37 mouse cellular contexts compared by ENCODE assay signal in genomic region chr5:144032491-144032890, GRCm38 (mm10). TPM values are rescaled to one million over a fixed set of nuclear protein-coding genes. Genes with fewer than 3 reads are reported as not detected.
A peak's percentile ranks its signal among the peaks of the same experiment; 100 is the strongest.
DNase-seq lines count a peak whose midpoint lies in the region; ATAC-seq and TF ChIP-seq lines count a peak whose summit lies in the region.
"Had no signal": no experiment of that assay in that cellular context is flagged by ENCODE, and none has a peak within 500 bp of the region (broad histone marks: within the 10 kb centered on the region; RNA-seq: fewer than 3 reads in every experiment).

No protein-coding gene starts in this region.

- DNase-seq in lung, embryonic 14.5 days, result peak; percentile 8
- DNase-seq in lung, postnatal 10 days, result no peak
- DNase-seq in embryonic facial prominence, embryonic 11.5 days (ENCODE audit: low spot score), result peak; percentile 35
- peak; percentile 77 for DNase-seq in kidney, adult 9 months
- DNase-seq in kidney, postnatal 36 days, result peak; percentile 24 to 27
- no peak for DNase-seq in layer of hippocampus, adult 2 months (ENCODE audit: low spot score in 2 of 2)
- DNase-seq in heart, adult 2 months, result no peak
- DNase-seq: adrenal gland, adult 8-10 months; B cell, adult 2 months; cerebellum, adult 8-10 months; cerebellum, postnatal 25 days; gastrocnemius, adult 2 months; gastrocnemius, postnatal 36 days; heart, postnatal 14 days; layer of hippocampus, postnatal 36 days; liver; thymus, postnatal 14 days had no signal

- H3K27me3 ChIP-seq in lung, embryonic 14.5 days (ENCODE audit: insufficient read depth, low read length), result no peaks in the 10 kb centered on the region
- H3K27me3 ChIP-seq in embryonic facial prominence, embryonic 11.5 days (ENCODE audit: control insufficient read depth, insufficient read depth, low read length), result no peaks in the 10 kb centered on the region
- 0 out of 2 replicates have a peak, but pooled peaks cover 6% of the 10 kb centered on the region for H3K27me3 ChIP-seq in liver, embryonic 12.5 days (replicated peaks)
- H3K27me3 ChIP-seq in heart, adult 2 months (ENCODE audit: control insufficient read depth, insufficient read depth, low read length), result no peaks in the 10 kb centered on the region
- H3K27me3 ChIP-seq: CH12.LX; embryonic facial prominence, embryonic 13.5 days; forebrain, embryonic 15.5 days; hindbrain, embryonic 15.5 days; liver, embryonic 15.5 days; midbrain, embryonic 13.5 days had no signal

- no peaks in the 10 kb centered on the region for H3K9me3 ChIP-seq in lung, embryonic 14.5 days (ENCODE audit: low read depth, low read length)
- no peaks in the 10 kb centered on the region for H3K9me3 ChIP-seq in embryonic facial prominence, embryonic 11.5 days (replicated peaks; ENCODE audit: control insufficient read depth, low read length)
- no peaks in the 10 kb centered on the region for H3K9me3 ChIP-seq in liver, embryonic 12.5 days (replicated peaks)
- H3K9me3 ChIP-seq: embryonic facial prominence, embryonic 13.5 days; forebrain, embryonic 10.5 days; forebrain, embryonic 15.5 days; hindbrain, embryonic 10.5 days; hindbrain, embryonic 15.5 days; liver, embryonic 15.5 days; midbrain, embryonic 13.5 days had no signal

- no peak for TF ChIP-seq CTCF in lung, embryonic 14.5 days (IDR thresholded peaks at IDR 0.05; ENCODE audit: low read depth)
- TF ChIP-seq CTCF in layer of hippocampus, adult 2 months (conservative IDR thresholded peaks at IDR 0.05), result no peak
- no peak for TF ChIP-seq CTCF in heart, adult 2 months (IDR thresholded peaks at IDR 0.05)

- no peaks in the 10 kb centered on the region for H3K36me3 ChIP-seq in lung, embryonic 14.5 days (ENCODE audit: insufficient read depth)
- no peaks in the 10 kb centered on the region for H3K36me3 ChIP-seq in embryonic facial prominence, embryonic 11.5 days (replicated peaks; ENCODE audit: control insufficient read depth, insufficient read depth, low read depth, low read length)
- no peaks in the 10 kb centered on the region for H3K36me3 ChIP-seq in liver, embryonic 12.5 days
- no peaks in the 10 kb centered on the region for H3K36me3 ChIP-seq in heart, adult 2 months (ENCODE audit: control insufficient read depth, insufficient read depth, low read length)
- H3K36me3 ChIP-seq: embryonic facial prominence, embryonic 13.5 days; forebrain, embryonic 10.5 days; forebrain, embryonic 15.5 days; hindbrain, embryonic 10.5 days; hindbrain, embryonic 15.5 days; liver, embryonic 15.5 days; midbrain, embryonic 13.5 days had no signal

- H3K4me3 ChIP-seq in lung, embryonic 14.5 days (ENCODE audit: low read depth, low read length), result no peak overlapping the region
- no peak overlapping the region for H3K4me3 ChIP-seq in embryonic facial prominence, embryonic 11.5 days (ENCODE audit: low read depth, low read length)
- H3K4me3 ChIP-seq in layer of hippocampus, adult 2 months, result no peak overlapping the region
- H3K4me3 ChIP-seq in liver, embryonic 12.5 days, result no peak overlapping the region
- no peak overlapping the region for H3K4me3 ChIP-seq in heart, adult 2 months
- H3K4me3 ChIP-seq: embryonic facial prominence, embryonic 13.5 days; forebrain, embryonic 10.5 days; forebrain, embryonic 15.5 days; gastrocnemius, adult 2 months; hindbrain, embryonic 10.5 days; hindbrain, embryonic 15.5 days; liver, embryonic 15.5 days; midbrain, embryonic 13.5 days had no signal

- no peak overlapping the region for H3K4me2 ChIP-seq in lung, embryonic 14.5 days
- no peak overlapping the region for H3K4me2 ChIP-seq in embryonic facial prominence, embryonic 11.5 days (ENCODE audit: low read depth, low read length)
- H3K4me2 ChIP-seq in liver, embryonic 12.5 days, result no peak overlapping the region
- H3K4me2 ChIP-seq: embryonic facial prominence, embryonic 13.5 days; forebrain, embryonic 15.5 days; hindbrain, embryonic 15.5 days; liver, embryonic 15.5 days; midbrain, embryonic 13.5 days had no signal

- intact Hi-C loops in heart, adult 2 months (cut with DNase I), result no loop called here

- no peaks in the 10 kb centered on the region for H3K79me2 ChIP-seq in heart, adult 2 months (replicated peaks; ENCODE audit: control insufficient read depth, insufficient read depth, low read length)

- TF ChIP-seq POLR2A in heart, adult 2 months (IDR thresholded peaks at IDR 0.05; ENCODE audit: insufficient read depth, low read depth, low read length), result no peak

- no peaks in the 10 kb centered on the region for H3K4me1 ChIP-seq in lung, embryonic 14.5 days (ENCODE audit: insufficient read depth)
- no peaks in the 10 kb centered on the region for H3K4me1 ChIP-seq in embryonic facial prominence, embryonic 11.5 days (ENCODE audit: control insufficient read depth, insufficient read depth, low read length)
- no peaks in the 10 kb centered on the region for H3K4me1 ChIP-seq in liver, embryonic 12.5 days
- no peaks in the 10 kb centered on the region for H3K4me1 ChIP-seq in heart, adult 2 months (ENCODE audit: control insufficient read depth, insufficient read depth, low read length)
- H3K4me1 ChIP-seq: embryonic facial prominence, embryonic 13.5 days; forebrain, embryonic 10.5 days; forebrain, embryonic 15.5 days; hindbrain, embryonic 10.5 days; hindbrain, embryonic 15.5 days; liver, embryonic 15.5 days; midbrain, embryonic 13.5 days had no signal

- TF ChIP-seq EP300 in heart, adult 2 months (IDR thresholded peaks at IDR 0.05; ENCODE audit: insufficient read depth, low read depth, low read length), result no peak

- WGBS in lung, embryonic 14.5 days, result 63% methylated on average over 7 of the region's 7 CpGs
- 68% methylated on average over 7 of the region's 7 CpGs for WGBS in embryonic facial prominence, embryonic 11.5 days
- 72% methylated on average over 7 of the region's 7 CpGs for WGBS in liver, embryonic 12.5 days (ENCODE audit: insufficient replicate concordance)
- WGBS in heart, adult 2 months, result 84% methylated on average over 7 of the region's 7 CpGs

- H3K27ac ChIP-seq in lung, embryonic 14.5 days (ENCODE audit: low read depth), result no peak overlapping the region
- no peak overlapping the region for H3K27ac ChIP-seq in embryonic facial prominence, embryonic 11.5 days (replicated peaks; ENCODE audit: low read depth, low read length)
- no peak overlapping the region for H3K27ac ChIP-seq in layer of hippocampus, adult 2 months
- H3K27ac ChIP-seq in liver, embryonic 12.5 days, result no peak overlapping the region
- H3K27ac ChIP-seq in heart, adult 2 months, result no peak overlapping the region
- H3K27ac ChIP-seq: embryonic facial prominence, embryonic 13.5 days; forebrain, embryonic 10.5 days; forebrain, embryonic 15.5 days; gastrocnemius, adult 2 months; hindbrain, embryonic 10.5 days; hindbrain, embryonic 15.5 days; liver, embryonic 15.5 days; macrophage; midbrain, embryonic 13.5 days had no signal

- no peak for ATAC-seq in lung, embryonic 14.5 days (ENCODE audit: insufficient read depth)
- no peak for ATAC-seq in embryonic facial prominence, embryonic 11.5 days (replicated peaks; ENCODE audit: insufficient number of reproducible peaks, low FRiP score, low TSS enrichment, low read depth)
- ATAC-seq in liver, embryonic 12.5 days, result no peak
- ATAC-seq: activated CD4-positive, CD25-positive, alpha-beta regulatory T cell, adult 4 months; forebrain, embryonic 15.5 days; inflammation-experienced regulatory T-cells, adult 6 months; midbrain, embryonic 13.5 days had no signal

- no peak overlapping the region for H3K9ac ChIP-seq in lung, embryonic 14.5 days
- no peak overlapping the region for H3K9ac ChIP-seq in embryonic facial prominence, embryonic 11.5 days (replicated peaks; ENCODE audit: low read length)
- no peak overlapping the region for H3K9ac ChIP-seq in liver, embryonic 12.5 days
- H3K9ac ChIP-seq in heart, adult 2 months (ENCODE audit: low read depth, low read length), result no peak overlapping the region
- H3K9ac ChIP-seq: embryonic facial prominence, embryonic 13.5 days; forebrain, embryonic 15.5 days; hindbrain, embryonic 15.5 days; liver, embryonic 15.5 days; midbrain, embryonic 13.5 days had no signal

RNA-seq across cellular contexts. Expression of gene Ocm, which starts 6.0 kb away (rescaled TPM):
- polyA plus RNA-seq in lung, embryonic 14.5 days (2014; fragmentation: Nextera tagmentation; extraction: Ambion mirVana), result not detected in 2 replicates
- not detected in 2 replicates for polyA plus RNA-seq in embryonic facial prominence, embryonic 11.5 days (2014; fragmentation: Nextera tagmentation; extraction: Ambion mirVana)
- not detected for total RNA-seq in layer of hippocampus, adult 2 months (2021)
- polyA plus RNA-seq in liver, embryonic 12.5 days (2016; fragmentation: Nextera tagmentation; extraction: Ambion mirVana), result not detected in 2 replicates
- total RNA-seq in heart, adult 2 months (2021), result not detected
- not detected in 2 replicates for polyA plus RNA-seq in heart, adult 2 months (2012; rRNA removed)
- total RNA-seq: adrenal gland, adult 8-10 months; CH12.LX; ES-E14; gastrocnemius, adult 2 months; gastrocnemius, postnatal 36 days; heart, adult 8-10 months; heart, postnatal 14 days; layer of hippocampus, postnatal 36 days; megakaryocyte-erythroid progenitor cell, adult 5-6 weeks had no signal
- polyA plus RNA-seq: activated CD4-positive, CD25-positive, alpha-beta regulatory T cell, adult 4 months; embryonic facial prominence, embryonic 13.5 days; forebrain, embryonic 10.5 days; forebrain, embryonic 15.5 days; heart, embryonic 14.5 days; hindbrain, embryonic 10.5 days; hindbrain, embryonic 15.5 days; inflammation-experienced regulatory T-cells, adult 6 months; limb, embryonic 11.5 days; liver, embryonic 15.5 days; macrophage; midbrain, embryonic 13.5 days; neural tube, embryonic 14.5 days; testis, adult 2 months; urinary bladder, adult 2 months had no signal

RNA-seq across cellular contexts. Expression of gene Ccz1, which starts 17.8 kb away (rescaled TPM):
- polyA plus RNA-seq in lung, embryonic 14.5 days (2014; fragmentation: Nextera tagmentation; extraction: Ambion mirVana), result 79.4 and 87.2 TPM in 2 replicates
- 110 and 117 TPM in 2 replicates for polyA plus RNA-seq in embryonic facial prominence, embryonic 11.5 days (2014; fragmentation: Nextera tagmentation; extraction: Ambion mirVana)
- total RNA-seq in layer of hippocampus, adult 2 months (2021), result 10 to 100 TPM; 37.1 to 41.2 TPM
- polyA plus RNA-seq in liver, embryonic 12.5 days (2016; fragmentation: Nextera tagmentation; extraction: Ambion mirVana), result 58.9 and 62.1 TPM in 2 replicates
- total RNA-seq in heart, adult 2 months (2021), result 10 to 100 TPM; 25.0 to 29.6 TPM
- polyA plus RNA-seq in heart, adult 2 months (2012; rRNA removed), result 9.3 and 16.7 TPM in 2 replicates

Comparison
In these comparisons a context has a peak if more than half of its experiments do, and no peak if none do; other contexts are left out.
1. DNase-seq: peak in lung, embryonic 14.5 days (single experiment), embryonic facial prominence, embryonic 11.5 days (single experiment), kidney, adult 9 months (single experiment) and kidney, postnatal 36 days (2 of 2); none in lung, postnatal 10 days (single experiment), layer of hippocampus, adult 2 months (0 of 2) and heart, adult 2 months (0 of 2).